In the genomic region with DNA sequence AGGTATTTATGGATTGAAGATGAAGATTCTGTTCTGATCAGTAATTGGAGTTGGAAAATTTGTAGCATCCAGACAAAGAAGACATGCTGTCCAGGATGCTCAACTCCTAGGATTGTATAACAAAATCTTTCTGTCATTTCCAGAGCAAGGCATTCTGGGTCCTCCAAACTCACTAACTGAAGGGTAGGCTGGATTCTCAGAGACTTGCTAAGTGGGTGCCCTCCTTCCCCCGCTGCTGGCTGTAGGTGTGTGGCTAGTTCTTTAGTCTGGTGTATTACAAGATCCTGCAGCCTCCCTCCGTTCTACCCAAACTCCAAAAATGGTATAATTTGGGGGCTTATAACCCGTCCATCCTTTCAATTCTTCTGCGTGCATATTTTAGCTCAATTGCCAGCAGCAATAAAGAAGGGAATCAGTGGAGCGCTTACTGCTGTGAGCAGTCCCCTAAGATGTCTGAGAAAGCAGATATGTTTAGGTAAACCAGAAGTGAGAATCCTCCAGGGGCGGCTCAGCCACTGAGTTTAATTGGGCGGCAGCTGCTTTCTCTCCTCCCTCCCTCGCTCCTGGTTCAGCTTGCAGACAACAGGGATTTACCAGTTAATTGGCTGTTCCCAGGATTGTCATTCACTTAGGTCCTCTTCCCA, we compare ENCODE assay signal across 9 mouse cellular contexts.
DNase-seq lines count a peak whose midpoint lies in the region; ATAC-seq and TF ChIP-seq lines count a peak whose summit lies in the region.
"Had no signal": no experiment of that assay in that cellular context is flagged by ENCODE, and none has a peak within 500 bp of the region (broad histone marks: within the 10 kb centered on the region; RNA-seq: fewer than 3 reads in every experiment).

No protein-coding gene starts in this region.

- H3K4me1 ChIP-seq in embryonic facial prominence, embryonic 15.5 days, result peaks cover 24% of the 10 kb centered on the region
- H3K4me1 ChIP-seq in hindbrain, embryonic 16.5 days (ENCODE audit: control insufficient read depth, insufficient read depth, low read depth, low read length), result peaks cover 7% of the 10 kb centered on the region

- H3K4me2 ChIP-seq in embryonic facial prominence, embryonic 15.5 days (replicated peaks), result no peak overlapping the region; the same call in 1 of the 2 replicates
- peak overlapping the region; percentile 4; the same call in 1 of the 2 replicates for H3K4me2 ChIP-seq in hindbrain, embryonic 16.5 days (ENCODE audit: low read length)

- peak overlapping the region; percentile 6; the same call in 1 of the 2 replicates for H3K27ac ChIP-seq in left cerebral cortex, adult 2 months
- H3K27ac ChIP-seq in embryonic facial prominence, embryonic 15.5 days (replicated peaks), result peak overlapping the region; percentile 75
- no peak overlapping the region for H3K27ac ChIP-seq in hindbrain, embryonic 16.5 days (ENCODE audit: low read depth, low read length)

- no peaks in the 10 kb centered on the region for H3K36me3 ChIP-seq in embryonic facial prominence, embryonic 15.5 days
- no peaks in the 10 kb centered on the region for H3K36me3 ChIP-seq in hindbrain, embryonic 16.5 days (ENCODE audit: control insufficient read depth, insufficient read depth, low read length)

- H3K9me3 ChIP-seq in embryonic facial prominence, embryonic 15.5 days (replicated peaks), result no peaks in the 10 kb centered on the region
- no peaks in the 10 kb centered on the region for H3K9me3 ChIP-seq in hindbrain, embryonic 16.5 days (ENCODE audit: control insufficient read depth, low read length)

- no peaks in the 10 kb centered on the region for H3K27me3 ChIP-seq in embryonic facial prominence, embryonic 15.5 days
- no peaks in the 10 kb centered on the region for H3K27me3 ChIP-seq in hindbrain, embryonic 16.5 days (replicated peaks; ENCODE audit: control insufficient read depth, insufficient read depth, low read length)

- TF ChIP-seq CTCF in left cerebral cortex, adult 2 months (IDR thresholded peaks at IDR 0.05), result no peak

- DNase-seq in left cerebral cortex, adult 2 months (ENCODE audit: extremely low spot score in 1 of 2, low spot score in 2 of 2), result peak; percentile 35 to 37
- no peak for DNase-seq in left cerebral cortex, postnatal 4 days
- peak; percentile 19 to 31 for DNase-seq in right cerebral cortex, postnatal 36 days (ENCODE audit: low spot score in 2 of 2)
- DNase-seq in thymus, postnatal 4 days, result no peak
- DNase-seq: cerebellum, adult 9-11 months; gastrocnemius, postnatal 14 days had no signal

- H3K9ac ChIP-seq in embryonic facial prominence, embryonic 15.5 days, result no peak overlapping the region
- no peak overlapping the region for H3K9ac ChIP-seq in hindbrain, embryonic 16.5 days (ENCODE audit: low read depth, low read length)

- 28% methylated on average over 8 of the region's 8 CpGs for WGBS in embryonic facial prominence, embryonic 15.5 days
- WGBS in hindbrain, embryonic 16.5 days, result 30% methylated on average over 8 of the region's 8 CpGs

- intact Hi-C loops in left cerebral cortex, adult 2 months (cut with DNase I), result no loop called here
- intact Hi-C loops in left cerebral cortex, postnatal 4 days (cut with DNase I), result no loop called here

- peak; percentile 51; the same call in 1 of the 2 replicates for ATAC-seq in embryonic facial prominence, embryonic 15.5 days (ENCODE audit: insufficient number of reproducible peaks, low FRiP score, low TSS enrichment, low read depth)
- peak; percentile 56; the same call in 1 of the 2 replicates for ATAC-seq in hindbrain, embryonic 16.5 days
- ATAC-seq in CD4-positive, CD25-positive, alpha-beta regulatory T cell, adult 4 months, result no peak

- H3K4me3 ChIP-seq in left cerebral cortex, adult 2 months, result no peak overlapping the region
- H3K4me3 ChIP-seq in embryonic facial prominence, embryonic 15.5 days (replicated peaks), result no peak overlapping the region
- no peak overlapping the region for H3K4me3 ChIP-seq in hindbrain, embryonic 16.5 days (ENCODE audit: low read length)

Comparison
In these comparisons a context has a peak if more than half of its experiments do, and no peak if none do; other contexts are left out.
1. DNase-seq: peak in left cerebral cortex, adult 2 months (2 of 2) and right cerebral cortex, postnatal 36 days (2 of 2); none in left cerebral cortex, postnatal 4 days (single experiment) and thymus, postnatal 4 days (single experiment).